ENCODE assay signal across 8 mouse cellular contexts in genomic region chr4:136177612-136178474, GRCm38 (mm10). TPM values are rescaled to one million over a fixed set of nuclear protein-coding genes. Genes with fewer than 3 reads are reported as not detected.
DNase-seq lines count a peak whose midpoint lies in the region; ATAC-seq and TF ChIP-seq lines count a peak whose summit lies in the region.

No protein-coding gene starts in this region.

- DNase-seq in CH12.LX (ENCODE audit: extremely low read depth) = peak; percentile 86
- peak; percentile 78 for DNase-seq in adrenal gland, postnatal 10 days
- peak; percentile 87 for DNase-seq in lung, postnatal 0 days (ENCODE audit: low spot score)
- DNase-seq in splenic B cell, adult 2 months (ENCODE audit: low read depth, low spot score) = peak; percentile 80
- no peak for DNase-seq in right cerebral cortex, postnatal 36 days (ENCODE audit: low spot score in 2 of 2)
- DNase-seq in cerebellum, adult 11 months = no peak

- peaks cover 27 to 77% of the 10 kb centered on the region in 2 experiments for H3K4me1 ChIP-seq in CH12.LX (ENCODE audit: control insufficient read depth in 1 of 2, insufficient read depth in 2 of 2)
- H3K4me1 ChIP-seq in intestine, postnatal 0 days (replicated peaks; ENCODE audit: control insufficient read depth, insufficient read depth, low read length) = peaks cover 27% of the 10 kb centered on the region
- H3K4me1 ChIP-seq in lung, postnatal 0 days (ENCODE audit: insufficient read depth, low read depth, low read length) = peaks cover 55% of the 10 kb centered on the region

- WGBS in intestine, postnatal 0 days = 20% methylated on average over 11 of the region's 11 CpGs
- WGBS in lung, postnatal 0 days = 17% methylated on average over 11 of the region's 11 CpGs

- peak; percentile 76 for TF ChIP-seq EP300 in CH12.LX (IDR thresholded peaks at IDR 0.05; ENCODE audit: low read length)
- peak; percentile 84; the same call in 1 of the 2 replicates for TF ChIP-seq EP300 in lung, postnatal 0 days (IDR thresholded peaks at IDR 0.05)

- dilution Hi-C loops in CH12.LX (cut with MboI; ENCODE audit: extremely low pct_ligation_motif_present, extremely low pct_unique_long_range_greater_than_20kb, low sequenced_read_pairs) = no loop called here

- TF ChIP-seq RAD21 in CH12.LX (IDR thresholded peaks at IDR 0.05; ENCODE audit: low read depth, low read length) = no peak

- H3K27ac ChIP-seq in CH12.LX (ENCODE audit: insufficient read depth, low read depth) = peak overlapping the region; percentile 84
- H3K27ac ChIP-seq in intestine, postnatal 0 days (ENCODE audit: low read depth, low read length) = peak overlapping the region; percentile 81
- peak overlapping the region; percentile 90 for H3K27ac ChIP-seq in lung, postnatal 0 days (ENCODE audit: low read length)

- in situ Hi-C loops in CH12.LX (cut with MboI; ENCODE audit: low pct_ligation_motif_present, low pct_unique_long_range_greater_than_20kb, low sequenced_read_pairs) = no loop called here

- peak; percentile 49 for ATAC-seq in granulocyte monocyte progenitor cell, adult 5-6 weeks (replicated peaks; ENCODE audit: poor library complexity, severe bottlenecking)
- peak; percentile 76 for ATAC-seq in intestine, postnatal 0 days
- peak; percentile 52 for ATAC-seq in lung, postnatal 0 days

- TF ChIP-seq CTCF in CH12.LX (conservative IDR thresholded peaks at IDR 0.05 in 1 of 2, IDR thresholded peaks at IDR 0.05 in 1 of 2; ENCODE audit: low read depth in 2 of 2, low read length in 2 of 2) = no peak
- no peak for TF ChIP-seq CTCF in intestine, postnatal 0 days (IDR thresholded peaks at IDR 0.05; ENCODE audit: low read depth)
- no peak for TF ChIP-seq CTCF in lung, postnatal 0 days (IDR thresholded peaks at IDR 0.05)

- H3K79me2 ChIP-seq in CH12.LX (replicated peaks; ENCODE audit: control insufficient read depth, extremely low read depth, insufficient read depth, poor library complexity, severe bottlenecking) = peaks cover 37% of the 10 kb centered on the region

- peak overlapping the region in 2 of 3 experiments; percentile 1 to 10 for H3K4me3 ChIP-seq in CH12.LX (replicated peaks in 1 of 3; ENCODE audit: low read depth in 2 of 3, low read length in 2 of 3, poor library complexity in 1 of 3)
- no peak overlapping the region for H3K4me3 ChIP-seq in intestine, postnatal 0 days (ENCODE audit: low read depth, low read length)
- H3K4me3 ChIP-seq in lung, postnatal 0 days (ENCODE audit: low read depth, low read length) = no peak overlapping the region

- no peak; the same call in 1 of the 2 replicates for TF ChIP-seq POLR2A in CH12.LX (IDR thresholded peaks at IDR 0.05; ENCODE audit: low read depth, low read length)

- H3K27me3 ChIP-seq in CH12.LX (replicated peaks) = no peaks in the 10 kb centered on the region
- no peaks in the 10 kb centered on the region for H3K27me3 ChIP-seq in intestine, postnatal 0 days (replicated peaks; ENCODE audit: control insufficient read depth, insufficient read depth, low read length)
- H3K27me3 ChIP-seq in lung, postnatal 0 days (replicated peaks; ENCODE audit: insufficient read depth, low read length) = no peaks in the 10 kb centered on the region
- no peaks in the 10 kb centered on the region for H3K27me3 ChIP-seq in splenic B cell, adult 2 months (ENCODE audit: control insufficient read depth, insufficient read depth, low read length, poor library complexity, severe bottlenecking)

- peaks cover 0 to 4% of the 10 kb centered on the region in 2 experiments for H3K36me3 ChIP-seq in CH12.LX (replicated peaks in 1 of 2; ENCODE audit: control insufficient read depth in 1 of 2, insufficient read depth in 1 of 2, low read length in 1 of 2)
- H3K36me3 ChIP-seq in intestine, postnatal 0 days (ENCODE audit: control insufficient read depth, insufficient read depth) = no peaks in the 10 kb centered on the region; the same call in 1 of the 2 replicates
- no peaks in the 10 kb centered on the region for H3K36me3 ChIP-seq in lung, postnatal 0 days (ENCODE audit: insufficient read depth, low read length)
- no peaks in the 10 kb centered on the region for H3K36me3 ChIP-seq in splenic B cell, adult 2 months (ENCODE audit: control insufficient read depth, insufficient read depth, low read length, poor library complexity, severe bottlenecking)

- H3K4me2 ChIP-seq in CH12.LX (ENCODE audit: insufficient read depth, low read depth, poor library complexity, severe bottlenecking) = peak overlapping the region; percentile 93
- H3K4me2 ChIP-seq in intestine, postnatal 0 days (replicated peaks; ENCODE audit: low read depth) = peak overlapping the region; percentile 48
- H3K4me2 ChIP-seq in lung, postnatal 0 days (replicated peaks; ENCODE audit: low read depth, low read length) = peak overlapping the region; percentile 3; the same call in 1 of the 2 replicates

- peak overlapping the region; percentile 75 for H3K9ac ChIP-seq in CH12.LX (ENCODE audit: insufficient read depth, low read depth)
- H3K9ac ChIP-seq in intestine, postnatal 0 days (ENCODE audit: low read depth, low read length) = no peak overlapping the region
- H3K9ac ChIP-seq in lung, postnatal 0 days (replicated peaks; ENCODE audit: low read depth) = no peak overlapping the region

- H3K9me3 ChIP-seq in CH12.LX (replicated peaks; ENCODE audit: low read length) = no peaks in the 10 kb centered on the region
- no peaks in the 10 kb centered on the region for H3K9me3 ChIP-seq in intestine, postnatal 0 days (ENCODE audit: control insufficient read depth)
- no peaks in the 10 kb centered on the region for H3K9me3 ChIP-seq in lung, postnatal 0 days (ENCODE audit: low read length)

TF ChIP-seq in CH12.LX, 34 proteins besides CTCF, POLR2A, EP300 and RAD21 (continues in another document):
- TF ChIP-seq E2F4 (IDR thresholded peaks at IDR 0.05; ENCODE audit: insufficient replicate concordance, low read depth, low read length) = peak; percentile 86; the same call in 1 of the 2 replicates
- TF ChIP-seq ETS1 (conservative IDR thresholded peaks at IDR 0.05; ENCODE audit: low read depth, low read length) = peak; percentile 89
- TF ChIP-seq MAX (IDR thresholded peaks at IDR 0.05; ENCODE audit: low read length) = peak; percentile 8; the same call in 1 of the 2 replicates
- TF ChIP-seq MXI1 (IDR thresholded peaks at IDR 0.05; ENCODE audit: low read depth, low read length) = peak; percentile 69; the same call in 1 of the 2 replicates
- TF ChIP-seq MYC (IDR thresholded peaks at IDR 0.05; ENCODE audit: low read depth, low read length) = no peak; the same call in 1 of the 2 replicates
- no peak for TF ChIP-seq SMC3 (IDR thresholded peaks at IDR 0.05; ENCODE audit: low read depth, low read length)
- TF ChIP-seq IRF4 (IDR thresholded peaks at IDR 0.05; ENCODE audit: low read depth, low read length) = peak; percentile 76
- 0 out of 2 replicates have a peak, but pooled peaks have one; percentile 8 for TF ChIP-seq KAT2A (IDR thresholded peaks at IDR 0.05; ENCODE audit: insufficient replicate concordance, low read length)
- TF ChIP-seq ZC3H11A (IDR thresholded peaks at IDR 0.05; ENCODE audit: low read depth, low read length) = no peak
- no peak for TF ChIP-seq USF2 (conservative IDR thresholded peaks at IDR 0.05; ENCODE audit: low read depth, low read length)
- TF ChIP-seq GABPA (IDR thresholded peaks at IDR 0.05; ENCODE audit: insufficient replicate concordance, low read depth, low read length) = no peak
- peak; percentile 45 for TF ChIP-seq HCFC1 (IDR thresholded peaks at IDR 0.05; ENCODE audit: low read depth, low read length)
- TF ChIP-seq JUND (conservative IDR thresholded peaks at IDR 0.05; ENCODE audit: low read depth, low read length) = no peak
- TF ChIP-seq MEF2A (IDR thresholded peaks at IDR 0.05; ENCODE audit: borderline replicate concordance, low read depth, low read length) = peak; percentile 55; the same call in 1 of the 2 replicates
- TF ChIP-seq ZNF384 (IDR thresholded peaks at IDR 0.05; ENCODE audit: low read depth, low read length) = 0 out of 2 replicates have a peak, but pooled peaks have one; percentile 17
- TF ChIP-seq TBP (conservative IDR thresholded peaks at IDR 0.05; ENCODE audit: low read depth, low read length) = 0 out of 2 replicates have a peak, but pooled peaks have one; percentile 40
- TF ChIP-seq SIN3A (IDR thresholded peaks at IDR 0.05; ENCODE audit: low read length) = peak; percentile 62
- TF ChIP-seq ZKSCAN1 (IDR thresholded peaks at IDR 0.05; ENCODE audit: borderline replicate concordance, low read depth, low read length) = no peak

RNA-seq across cellular contexts. Expression of gene E2f2, which starts 5.6 kb away (rescaled TPM):
- 7.2 and 7.6 TPM in 2 replicates for total RNA-seq in CH12.LX (2012; rRNA removed)
- total RNA-seq in CH12.LX (2014; rRNA removed) = 4.4 and 4.9 TPM in 2 replicates
- 3.9 and 6.1 TPM in 2 replicates for polyA plus RNA-seq in CH12.LX (2012; ENCODE audit: insufficient read length, low read depth)
- total RNA-seq in adrenal gland, postnatal 10 days (2021) = 10 to 100 TPM in 1 of 2 experiments, 1 to 10 TPM in 1; 7.9 to 14.8 TPM
- 2.9 and 9.4 TPM in 2 replicates for total RNA-seq in granulocyte monocyte progenitor cell, adult 5-6 weeks (2014; fragmentation: Nextera tagmentation)
- total RNA-seq in granulocyte monocyte progenitor cell, adult 5-6 weeks (2017) = 3.7 and 4.3 TPM in 2 replicates
- polyA plus RNA-seq in intestine, postnatal 0 days (2015; fragmentation: Nextera tagmentation; extraction: Ambion mirVana) = 4.1 and 4.2 TPM in 2 replicates
- 17.8 and 19.1 TPM in 2 replicates for polyA plus RNA-seq in lung, postnatal 0 days (2015; fragmentation: Nextera tagmentation; extraction: Ambion mirVana)

RNA-seq across cellular contexts. Expression of gene Asap3, which starts 28.3 kb away (rescaled TPM):
- total RNA-seq in CH12.LX (2012; rRNA removed) (0.08 TPM in 2 replicates), CH12.LX (2014; rRNA removed) (not detected in 2 replicates)
- 0.07 TPM in 1 of 2 replicates, not detected in the other for polyA plus RNA-seq in CH12.LX (2012; ENCODE audit: insufficient read length, low read depth)
- 1 to 10 TPM; 5.0 to 7.9 TPM for total RNA-seq in adrenal gland, postnatal 10 days (2021)
- total RNA-seq in granulocyte monocyte progenitor cell, adult 5-6 weeks (2014; fragmentation: Nextera tagmentation) = not detected in 2 replicates
- not detected in 2 replicates for total RNA-seq in granulocyte monocyte progenitor cell, adult 5-6 weeks (2017)
- 0.95 and 1.1 TPM in 2 replicates for polyA plus RNA-seq in intestine, postnatal 0 days (2015; fragmentation: Nextera tagmentation; extraction: Ambion mirVana)
- polyA plus RNA-seq in lung, postnatal 0 days (2015; fragmentation: Nextera tagmentation; extraction: Ambion mirVana) = 5.4 and 5.5 TPM in 2 replicates

RNA-seq across cellular contexts. Expression of gene Id3, which starts 34.5 kb away (rescaled TPM):
- total RNA-seq in CH12.LX (2012; rRNA removed) (41.1 and 85.5 TPM in 2 replicates), CH12.LX (2014; rRNA removed) (96.0 and 116 TPM in 2 replicates)
- 17.6 and 18.3 TPM in 2 replicates for polyA plus RNA-seq in CH12.LX (2012; ENCODE audit: insufficient read length, low read depth)
- 100 to 1,000 TPM in 1 of 2 experiments, 10 to 100 TPM in 1; 97.2 to 110 TPM for total RNA-seq in adrenal gland, postnatal 10 days (2021)
- total RNA-seq in granulocyte monocyte progenitor cell, adult 5-6 weeks (2014; fragmentation: Nextera tagmentation) = not detected in 2 replicates
- total RNA-seq in granulocyte monocyte progenitor cell, adult 5-6 weeks (2017) = not detected in 2 replicates
- 106 and 118 TPM in 2 replicates for polyA plus RNA-seq in intestine, postnatal 0 days (2015; fragmentation: Nextera tagmentation; extraction: Ambion mirVana)
- polyA plus RNA-seq in lung, postnatal 0 days (2015; fragmentation: Nextera tagmentation; extraction: Ambion mirVana) = 430 and 477 TPM in 2 replicates

Comparison
In these comparisons a context has a peak if more than half of its experiments do, and no peak if none do; other contexts are left out.
1. DNase-seq: peak in CH12.LX (single experiment), adrenal gland, postnatal 10 days (single experiment), lung, postnatal 0 days (single experiment) and splenic B cell, adult 2 months (single experiment); none in right cerebral cortex, postnatal 36 days (0 of 2) and cerebellum, adult 11 months (single experiment).
2. H3K4me2 ChIP-seq: peak in every context shown above with its lines; median percentile 93 in CH12.LX; 48 in intestine, postnatal 0 days; 3 in lung, postnatal 0 days.
3. H3K4me3 ChIP-seq: peak in CH12.LX (2 of 3); none in intestine, postnatal 0 days (single experiment) and lung, postnatal 0 days (single experiment).
4. RNA of gene Asap3, which starts 28.3 kb away (total RNA-seq): 5.0 to 7.9 TPM in adrenal gland, postnatal 10 days; 0.08 TPM in CH12.LX and not detected in granulocyte monocyte progenitor cell, adult 5-6 weeks; every median in the first group is over 4 times any median in the second.
5. RNA of gene Id3, which starts 34.5 kb away (total RNA-seq): 41.1 to 116 TPM in CH12.LX and 97.2 to 110 TPM in adrenal gland, postnatal 10 days; not detected in granulocyte monocyte progenitor cell, adult 5-6 weeks; every median in the first group is over 10 times any median in the second.
6. Peak in every context shown above with its lines, with median percentiles within 50 percentile points of each other: H3K27ac ChIP-seq and ATAC-seq.